Mouse (Mus musculus) small intestine, adult 2 months (tissue): ENCODE data around the gene Mgat2.

Source experiments
- CTCF ChIP-seq: fragments of 200-500 bp; IDR thresholded peaks from 2 replicates; pipeline ENCODE4 v1.5.1; 2012; ENCODE audit warnings: low read depth, mild to moderate bottlenecking, control low read depth, inconsistent platforms, low read length, moderate library complexity, mixed read lengths; ENCODE audit not compliant: insufficient replicate concordance, insufficient read length; ENCODE audit errors: extremely low read depth
- POLR2A ChIP-seq: fragments of 200-500 bp; IDR thresholded peaks from 2 replicates; pipeline ENCODE4 v1.6.1; 2012; ENCODE audit warnings: low read depth, mild to moderate bottlenecking, control low read depth, inconsistent platforms, low read length, moderate library complexity

- TF ChIP-seq POLR2A, result no peak
- no peak for TF ChIP-seq CTCF
These were observed 7.4 kb downstream of the Mgat2 start for GRCm38 (mm10) chr12:69191396-69191795.
